Mouse (Mus musculus) cerebellum, adult 8-10 months (tissue): Measurements from ENCODE around the gene Bod1.

Experiments used
- DNase-seq: peaks from one replicate; pipeline ENCODE4 v3.0.0; 2022

Gene Bod1

DNA sequence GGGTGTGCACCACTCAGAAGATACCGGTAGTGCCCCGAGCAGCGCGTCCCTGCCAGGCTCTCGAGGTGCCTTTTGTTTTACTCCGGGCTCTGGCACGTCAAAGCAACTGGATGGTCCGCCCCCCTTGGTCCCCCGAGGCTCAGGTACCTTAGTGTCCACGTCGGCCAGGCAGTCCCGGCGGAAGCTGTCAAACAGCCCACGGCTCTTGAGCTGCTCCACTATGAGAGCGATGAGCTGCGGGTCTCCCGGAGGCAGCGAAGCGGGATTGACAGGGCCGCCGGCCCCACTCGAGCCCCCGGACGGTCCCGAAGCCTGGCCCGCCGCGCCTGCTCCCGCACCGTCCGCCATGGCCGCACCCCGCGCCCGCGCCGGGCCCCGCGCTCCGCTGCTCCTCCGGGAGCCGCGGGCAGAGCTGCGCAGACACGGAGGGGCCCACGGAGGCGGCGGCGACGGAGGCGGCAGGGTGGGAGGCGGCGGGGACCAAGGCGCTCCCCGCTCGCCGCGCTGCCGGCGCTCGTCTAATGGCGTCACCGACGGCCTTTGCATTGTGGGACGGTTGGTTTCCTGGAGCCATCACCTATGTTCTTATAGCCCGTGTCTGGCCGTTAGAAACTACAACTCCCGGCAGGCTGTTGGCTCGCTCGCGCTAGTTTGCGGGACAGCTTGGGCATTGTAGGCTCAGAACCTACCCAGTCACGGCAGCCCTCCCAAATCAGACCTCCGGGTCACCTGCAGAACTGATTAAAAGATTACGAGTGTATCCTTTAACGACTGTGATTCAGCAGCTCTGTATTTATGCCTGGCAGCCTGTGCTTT, at the start of gene Bod1:
Gene Bod1, minus strand, starts transcription at position 532 of the 816 bp plus-strand sequence.
- DNase-seq, result peak; percentile 93

DNA sequence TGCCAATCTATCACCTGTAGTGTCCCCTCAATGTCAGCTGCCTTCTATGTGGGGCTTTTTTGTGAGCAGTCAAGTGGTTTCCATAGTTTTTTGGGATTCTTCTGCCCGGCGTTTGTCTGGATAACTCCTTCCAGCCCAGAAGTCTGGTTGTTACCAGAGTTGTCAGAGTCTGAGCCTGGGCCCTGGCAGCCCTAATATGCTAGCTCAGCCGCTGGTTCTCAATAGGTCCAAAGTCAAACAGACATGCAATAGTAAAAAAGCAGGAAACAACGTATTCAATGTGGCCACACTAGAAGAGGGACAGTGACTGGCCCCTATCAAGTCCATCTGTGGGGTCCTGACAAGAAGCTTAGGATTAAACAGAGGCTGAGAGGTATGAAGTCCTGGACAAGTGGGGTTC, 47.4 kb upstream of the Bod1 start:
- no peak for DNase-seq

DNA sequence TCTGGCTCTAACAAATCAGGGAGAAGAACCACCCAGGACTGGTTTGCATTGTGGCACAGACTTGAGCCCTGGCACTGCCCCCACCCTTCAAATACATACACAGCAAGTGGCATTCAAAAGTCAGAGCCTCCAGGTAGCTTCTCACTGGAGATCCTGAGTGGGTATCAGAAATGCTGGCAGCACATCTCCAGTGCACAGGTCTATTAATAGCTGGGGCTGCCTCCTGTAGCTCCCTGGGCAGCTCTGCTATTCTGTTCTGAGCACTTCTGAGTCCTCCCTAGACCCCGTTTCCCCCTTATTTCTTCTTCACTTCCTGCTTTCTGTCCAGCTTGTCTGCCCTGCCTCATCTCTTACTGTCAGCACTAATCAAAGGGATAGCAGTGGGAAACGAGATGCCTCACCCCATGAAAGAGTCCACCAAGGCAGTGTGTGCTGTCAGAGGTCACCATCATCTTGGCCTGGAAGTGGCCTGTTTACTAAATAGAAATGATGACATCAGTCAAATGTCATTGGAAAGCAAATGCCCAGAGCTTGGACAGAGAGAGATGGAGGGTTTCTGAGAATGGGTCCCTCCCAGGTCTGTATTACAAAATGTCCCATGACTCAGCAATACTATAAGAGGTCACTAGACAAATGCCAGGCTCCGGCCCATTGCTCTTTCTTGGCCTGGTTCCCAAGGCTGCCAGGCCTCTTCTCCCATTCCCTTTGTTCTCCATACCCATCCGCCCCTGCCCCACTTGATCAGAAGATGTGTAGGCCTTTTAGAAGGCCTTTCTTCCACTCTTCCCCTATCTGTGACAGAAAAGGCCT, 46.4 kb upstream of the Bod1 start:
- no peak for DNase-seq

- DNase-seq, result peak; percentile 84
These were observed 42.0 kb upstream of the Bod1 start for GRCm38 (mm10) chr11:31713641-31714121.

DNA sequence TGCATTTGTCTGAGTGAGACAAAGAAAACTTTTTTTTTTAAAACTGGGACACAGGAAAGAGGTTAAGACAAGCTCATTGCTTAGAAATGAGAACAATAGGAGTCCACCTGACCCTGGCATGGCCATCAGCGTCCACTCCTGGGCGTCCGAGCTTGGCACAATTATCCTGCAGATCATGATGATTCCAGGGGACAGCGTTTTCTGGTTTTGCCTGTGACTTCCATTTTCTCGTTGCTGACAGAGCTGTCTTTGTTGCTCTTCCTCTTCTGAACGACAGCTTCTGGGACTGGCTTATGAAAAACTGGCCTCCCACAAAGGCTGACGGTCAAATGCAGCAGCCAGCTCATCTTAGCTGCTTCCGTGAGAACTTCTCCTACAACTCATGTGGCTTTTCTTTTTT, 41.4 kb upstream of the Bod1 start:
- DNase-seq, result no peak

GRCm38 (mm10) chr11:31707771-31708170, 36.1 kb upstream of the Bod1 start:
- DNase-seq, result no peak

DNA sequence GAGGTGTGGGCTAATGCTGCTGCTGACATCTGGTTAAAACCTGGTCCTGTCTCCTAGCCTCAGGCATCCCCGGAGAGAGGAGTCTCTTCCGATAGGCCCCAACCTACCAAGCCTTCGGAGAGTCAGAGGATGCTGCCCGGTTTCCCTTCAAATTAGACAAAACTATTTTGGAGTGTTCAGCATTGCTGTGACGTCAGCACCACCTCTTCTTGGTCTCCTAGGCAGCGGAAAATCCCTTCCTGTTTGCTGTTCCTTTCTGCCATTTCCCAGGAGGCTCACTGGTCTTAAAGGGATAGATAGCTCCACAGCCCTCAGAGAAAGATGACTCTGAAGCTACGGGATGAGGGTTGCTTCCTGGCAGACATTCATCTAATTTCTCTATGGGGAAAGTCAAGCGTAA, 31.5 kb upstream of the Bod1 start:
- no peak for DNase-seq

- no peak for DNase-seq
These were observed 30.2 kb upstream of the Bod1 start for GRCm38 (mm10) chr11:31701901-31702300.

- no peak for DNase-seq
These were observed 27.8 kb upstream of the Bod1 start for GRCm38 (mm10) chr11:31699502-31699901.

GRCm38 (mm10) chr11:31694801-31695200, 23.1 kb upstream of the Bod1 start:
- no peak for DNase-seq

DNA sequence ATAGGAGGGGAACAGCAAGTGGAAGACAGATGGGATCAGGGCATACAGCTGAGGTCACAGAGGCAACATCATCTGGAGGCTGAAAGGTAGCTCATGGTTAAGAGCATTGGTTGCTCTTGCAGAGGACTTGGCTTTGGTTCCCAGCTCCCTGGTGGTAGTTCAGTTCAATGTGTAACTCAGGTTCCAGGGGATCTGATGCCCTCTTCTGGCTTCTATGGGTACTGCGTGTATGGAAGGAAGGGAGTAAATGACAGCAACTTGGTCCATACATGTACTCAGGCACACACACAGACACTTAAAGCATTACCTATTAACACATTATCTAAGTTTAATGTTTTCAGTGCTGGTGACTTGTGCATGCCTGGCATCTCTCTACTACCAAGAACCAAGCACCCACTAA, 22.4 kb upstream of the Bod1 start:
- no peak for DNase-seq

DNA sequence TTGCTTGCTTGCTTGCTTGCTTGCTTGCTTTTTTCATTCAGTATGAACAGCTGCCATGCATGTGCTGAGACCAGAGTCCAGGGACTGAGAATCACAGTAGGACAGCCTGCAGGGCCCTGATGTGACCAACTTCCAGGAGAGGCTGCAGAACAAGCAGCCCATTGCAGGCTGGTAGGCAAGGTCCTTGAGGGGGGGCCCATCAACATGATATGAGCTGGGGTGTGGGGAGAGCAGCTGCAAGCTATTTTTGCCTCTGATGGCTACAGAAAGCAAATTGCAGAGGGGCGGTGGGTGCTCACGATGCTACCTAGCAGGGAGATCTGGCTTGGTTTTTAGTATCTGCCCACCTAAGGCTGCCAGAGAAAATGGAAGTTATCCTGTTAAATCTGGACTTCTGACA, 21.6 kb upstream of the Bod1 start:
- no peak for DNase-seq

GRCm38 (mm10) chr11:31688956-31689355, 17.3 kb upstream of the Bod1 start:
- DNase-seq, result no peak

GRCm38 (mm10) chr11:31684913-31685567, 13.4 kb upstream of the Bod1 start:
- no peak for DNase-seq

DNA sequence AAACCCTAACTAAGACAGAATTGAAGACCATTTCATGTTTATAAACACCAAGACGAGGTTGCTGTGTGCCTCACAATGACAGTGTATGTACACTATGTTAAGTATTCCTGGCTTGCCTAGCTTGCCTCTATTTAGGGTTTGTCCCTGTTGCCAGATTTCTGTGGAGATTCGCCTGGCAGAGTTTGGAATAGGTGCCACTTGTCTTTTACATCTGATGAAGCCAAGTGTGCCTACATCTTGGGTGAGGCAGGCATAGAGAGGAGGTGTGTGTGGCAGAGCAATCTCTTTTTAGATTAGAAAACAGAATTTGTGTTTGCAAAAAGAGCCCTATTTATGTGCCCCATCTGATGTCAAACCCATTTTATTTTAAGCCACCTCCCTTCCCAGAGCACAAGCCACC, 12.4 kb upstream of the Bod1 start:
- no peak for DNase-seq

DNA sequence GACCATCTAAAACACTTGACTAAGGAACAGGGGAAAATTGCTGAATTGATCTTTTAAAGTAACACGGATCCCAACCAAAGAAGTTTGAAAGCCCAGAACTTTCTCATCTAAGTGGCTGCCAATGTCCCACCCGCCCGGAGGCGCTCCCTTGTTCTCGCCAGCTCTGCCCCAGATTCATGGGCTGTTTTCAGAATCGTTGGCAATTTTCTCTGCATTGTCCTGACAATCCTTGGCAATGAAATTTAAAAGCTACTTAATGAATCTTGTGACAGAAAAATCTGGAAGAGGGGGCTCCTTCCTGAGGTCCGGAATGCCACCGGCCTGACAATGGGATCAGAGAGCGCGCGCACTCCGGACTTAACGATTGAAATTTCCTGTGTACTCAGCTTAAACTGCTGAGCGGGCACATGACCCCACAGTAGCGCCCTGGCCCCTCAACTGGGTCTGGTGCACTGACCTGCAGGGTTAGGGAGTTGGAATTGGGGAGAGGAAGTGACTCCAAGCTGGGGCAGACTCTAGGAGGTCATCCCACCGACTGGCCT, 8.2 kb upstream of the Bod1 start:
- DNase-seq, result no peak

- DNase-seq, result no peak
These were observed 5.6 kb upstream of the Bod1 start for GRCm38 (mm10) chr11:31677309-31677708.

DNA sequence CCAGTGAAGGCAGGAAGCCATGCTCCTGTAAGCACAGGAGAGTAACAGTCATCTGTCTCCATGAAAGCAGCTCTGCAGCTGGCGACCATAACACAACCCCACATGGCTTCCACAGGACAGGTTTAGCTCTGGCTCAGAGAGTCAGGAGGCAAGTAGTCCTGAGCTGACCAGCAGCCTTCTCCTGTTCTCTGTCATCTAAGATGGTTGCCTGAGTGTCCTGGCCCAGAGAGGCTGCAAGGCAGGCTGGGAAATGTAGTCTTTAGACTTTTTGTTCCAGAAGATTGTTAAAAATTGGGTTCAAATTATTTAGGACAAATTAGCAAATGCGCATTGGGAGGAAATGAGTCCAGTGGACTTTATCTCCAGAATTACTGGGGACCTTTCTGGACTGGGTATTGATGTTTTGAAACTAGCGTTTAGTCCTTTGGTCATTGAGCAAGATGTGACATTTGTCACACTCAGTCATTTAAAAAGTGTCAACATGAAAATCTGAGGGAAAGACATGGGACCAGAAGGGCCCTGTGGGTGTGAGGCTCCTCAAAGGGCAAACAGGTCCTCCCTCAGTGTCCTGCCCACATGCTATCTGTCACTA, 5.1 kb upstream of the Bod1 start:
- DNase-seq, result peak; percentile 37

- DNase-seq, result peak; percentile 73
These were observed 3.7 kb upstream of the Bod1 start for GRCm38 (mm10) chr11:31675430-31675829.

- DNase-seq, result no peak
These were observed 482 bp upstream of the Bod1 start for GRCm38 (mm10) chr11:31672170-31672563.

GRCm38 (mm10) chr11:31670468-31670921, 1.2 kb downstream of the Bod1 start:
- no peak for DNase-seq

DNA sequence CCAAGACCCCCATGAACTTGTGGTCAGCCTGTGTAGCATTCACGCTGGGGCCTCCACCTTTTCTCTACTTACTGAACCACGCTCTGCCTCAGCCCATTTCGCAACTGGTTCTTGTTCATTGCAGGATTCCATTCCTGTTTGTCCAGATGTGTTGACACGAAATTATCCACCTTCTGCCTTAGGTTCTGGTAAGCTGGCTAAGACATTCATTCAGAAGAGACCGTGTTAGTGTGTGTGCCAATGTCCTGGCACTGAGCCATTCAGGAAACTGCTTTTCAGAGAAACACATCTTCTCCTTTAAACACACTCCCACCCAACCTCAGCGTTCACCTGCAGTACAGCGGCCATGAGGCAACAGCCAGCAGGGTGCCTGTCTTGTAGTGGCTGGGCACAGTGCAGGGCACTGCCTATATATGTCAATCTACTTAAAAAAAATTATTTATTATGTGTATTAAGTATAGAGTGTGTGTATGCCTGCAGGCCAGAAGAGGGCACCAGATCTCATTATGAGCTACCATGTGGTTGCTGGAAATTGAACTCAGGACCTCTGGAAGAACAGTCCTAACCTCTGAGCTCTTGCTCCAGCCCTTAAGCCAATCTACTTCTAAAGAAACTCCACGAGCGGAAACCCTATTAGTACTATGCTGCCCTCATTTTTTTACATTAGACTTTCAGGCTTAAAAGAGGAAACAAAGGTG, 2.4 kb downstream of the Bod1 start:
- no peak for DNase-seq
